In the genomic region with DNA sequence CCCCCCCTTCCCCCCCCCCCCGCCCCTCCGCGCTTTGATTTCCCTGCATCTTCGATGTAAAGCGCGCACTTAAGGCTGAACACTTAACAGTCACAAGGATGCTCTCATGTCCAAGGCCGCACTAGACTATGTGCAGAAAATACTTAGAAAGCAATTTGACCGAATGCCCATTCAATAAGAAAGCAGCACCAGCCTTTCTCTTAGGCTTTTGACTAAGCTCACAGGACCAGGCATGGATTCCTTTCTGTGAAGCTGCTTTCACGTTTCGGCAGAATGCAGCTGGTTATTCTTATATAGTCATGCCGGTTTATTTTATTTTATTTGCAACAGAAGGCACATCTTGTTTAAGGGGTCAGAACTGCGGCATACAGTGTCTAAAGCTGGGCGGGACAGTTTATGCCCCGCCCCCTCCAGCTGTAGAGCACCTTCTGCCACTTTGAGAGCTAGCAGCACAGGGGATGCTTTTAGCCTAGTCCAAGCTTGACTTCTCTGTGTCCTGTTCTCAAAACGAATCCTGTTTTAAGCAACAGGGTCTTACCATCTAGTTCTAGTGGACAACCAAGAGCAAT, we compare ENCODE assay signal across 10 mouse cellular contexts. TPM values are rescaled to one million over a fixed set of nuclear protein-coding genes. Genes with fewer than 3 reads are reported as not detected.
DNase-seq lines count a peak whose midpoint lies in the region; ATAC-seq lines count a peak whose summit lies in the region.
"Had no signal": no experiment of that assay in that cellular context is flagged by ENCODE, and none has a peak within 500 bp of the region (broad histone marks: within the 10 kb centered on the region; RNA-seq: fewer than 3 reads in every experiment).

No protein-coding gene starts in this region.

- no peaks in the 10 kb centered on the region for H3K36me3 ChIP-seq in heart, embryonic 12.5 days
- no peaks in the 10 kb centered on the region for H3K36me3 ChIP-seq in hindbrain, embryonic 14.5 days (replicated peaks; ENCODE audit: control insufficient read depth, insufficient read depth)
- H3K36me3 ChIP-seq in midbrain, embryonic 15.5 days (replicated peaks), result no peaks in the 10 kb centered on the region

- 22% methylated on average over 15 of the region's 15 CpGs for WGBS in heart, embryonic 12.5 days
- 18% methylated on average over 15 of the region's 15 CpGs for WGBS in hindbrain, embryonic 14.5 days
- 17% methylated on average over 15 of the region's 15 CpGs for WGBS in midbrain, embryonic 15.5 days

- H3K4me1 ChIP-seq in heart, embryonic 12.5 days (replicated peaks), result peaks cover 8% of the 10 kb centered on the region
- no peaks in the 10 kb centered on the region; the same call in 1 of the 2 replicates for H3K4me1 ChIP-seq in hindbrain, embryonic 14.5 days (replicated peaks; ENCODE audit: control insufficient read depth, insufficient read depth, low read length)
- peaks cover 7% of the 10 kb centered on the region for H3K4me1 ChIP-seq in midbrain, embryonic 15.5 days

- DNase-seq in heart, adult 9 months (ENCODE audit: low spot score in 2 of 2), result no peak
- peak; percentile 29 for DNase-seq in hindbrain, embryonic 14.5 days (ENCODE audit: low spot score)
- no peak for DNase-seq in layer of hippocampus, adult 8-10 months (ENCODE audit: low spot score in 2 of 2)
- no peak for DNase-seq in thymus, postnatal 25 days
- DNase-seq in left cerebral cortex, postnatal 10 days (ENCODE audit: extremely low spot score in 1 of 2, low spot score in 2 of 2), result no peak

- peak overlapping the region; percentile 29 for H3K4me3 ChIP-seq in heart, embryonic 12.5 days
- peak overlapping the region; percentile 16 for H3K4me3 ChIP-seq in hindbrain, embryonic 14.5 days (replicated peaks; ENCODE audit: low read length)
- H3K4me3 ChIP-seq in midbrain, embryonic 15.5 days, result peak overlapping the region; percentile 33
- H3K4me3 ChIP-seq: myocyte had no signal

- no peaks in the 10 kb centered on the region for H3K9me3 ChIP-seq in heart, embryonic 12.5 days (replicated peaks)
- no peaks in the 10 kb centered on the region for H3K9me3 ChIP-seq in hindbrain, embryonic 14.5 days (ENCODE audit: control insufficient read depth, low read length)
- H3K9me3 ChIP-seq in midbrain, embryonic 15.5 days, result no peaks in the 10 kb centered on the region

- no peak overlapping the region for H3K27ac ChIP-seq in heart, embryonic 12.5 days (ENCODE audit: poor library complexity, severe bottlenecking)
- no peak overlapping the region for H3K27ac ChIP-seq in hindbrain, embryonic 14.5 days
- peak overlapping the region; percentile 20; the same call in 1 of the 2 replicates for H3K27ac ChIP-seq in midbrain, embryonic 15.5 days

- H3K9ac ChIP-seq in heart, embryonic 12.5 days, result no peak overlapping the region
- peak overlapping the region; percentile 44 for H3K9ac ChIP-seq in hindbrain, embryonic 14.5 days
- H3K9ac ChIP-seq in midbrain, embryonic 15.5 days, result peak overlapping the region; percentile 31; the same call in 1 of the 2 replicates

- peak overlapping the region; percentile 67 for H3K4me2 ChIP-seq in heart, embryonic 12.5 days
- peak overlapping the region; percentile 55 for H3K4me2 ChIP-seq in hindbrain, embryonic 14.5 days (replicated peaks)
- peak overlapping the region; percentile 56 for H3K4me2 ChIP-seq in midbrain, embryonic 15.5 days

- intact Hi-C loops in left cerebral cortex, postnatal 10 days (cut with DNase I), result loop anchor here (5.0 to 10.0 kb wide), 3 partner anchors 184 to 294 kb away; no protein-coding TSS in a partner anchor

- no peaks in the 10 kb centered on the region for H3K27me3 ChIP-seq in heart, embryonic 12.5 days (replicated peaks)
- H3K27me3 ChIP-seq in hindbrain, embryonic 14.5 days (ENCODE audit: control insufficient read depth, insufficient read depth, low read length), result no peaks in the 10 kb centered on the region
- H3K27me3 ChIP-seq in midbrain, embryonic 15.5 days (replicated peaks), result no peaks in the 10 kb centered on the region

- ATAC-seq in heart, embryonic 12.5 days (ENCODE audit: insufficient number of reproducible peaks, low FRiP score), result no peak
- peak; percentile 52 for ATAC-seq in common myeloid progenitor, adult 5-6 weeks (replicated peaks; ENCODE audit: low read depth, poor library complexity, severe bottlenecking)
- ATAC-seq in hindbrain, embryonic 14.5 days (ENCODE audit: low FRiP score), result 0 out of 2 replicates have a peak, but pooled peaks have one; percentile 43
- ATAC-seq in midbrain, embryonic 15.5 days (replicated peaks), result peak; percentile 64
- ATAC-seq: inflammation-experienced regulatory T-cells, adult 6 months had no signal

RNA-seq across cellular contexts. Expression of gene Lgr5, which starts 30.8 kb away (rescaled TPM):
- 0.59 and 0.65 TPM in 2 replicates for polyA plus RNA-seq in heart, embryonic 12.5 days (2016; fragmentation: Nextera tagmentation; extraction: Ambion mirVana)
- 0.05 and 0.78 TPM in 2 replicates for total RNA-seq in common myeloid progenitor, adult 5-6 weeks (2017)
- polyA plus RNA-seq in hindbrain, embryonic 14.5 days (2014; fragmentation: Nextera tagmentation; extraction: Ambion mirVana), result 2.5 and 2.7 TPM in 2 replicates
- 1.6 and 2.0 TPM in 2 replicates for polyA plus RNA-seq in midbrain, embryonic 15.5 days (2015; fragmentation: Nextera tagmentation; extraction: Ambion mirVana)
- total RNA-seq in layer of hippocampus, adult 8-10 months (2022), result 1 to 10 TPM; 1.9 to 2.3 (median 1.9) TPM
- 1 to 10 TPM; 2.0 to 2.5 TPM for total RNA-seq in left cerebral cortex, postnatal 10 days (2021)

RNA-seq across cellular contexts. Expression of gene A930009A15Rik, which starts 48.6 kb away (rescaled TPM):
- polyA plus RNA-seq in heart, embryonic 12.5 days (2016; fragmentation: Nextera tagmentation; extraction: Ambion mirVana), result not detected in 2 replicates
- not detected in 2 replicates for total RNA-seq in common myeloid progenitor, adult 5-6 weeks (2017)
- 0.39 and 0.42 TPM in 2 replicates for polyA plus RNA-seq in hindbrain, embryonic 14.5 days (2014; fragmentation: Nextera tagmentation; extraction: Ambion mirVana)
- 0.64 and 0.67 TPM in 2 replicates for polyA plus RNA-seq in midbrain, embryonic 15.5 days (2015; fragmentation: Nextera tagmentation; extraction: Ambion mirVana)
- total RNA-seq in layer of hippocampus, adult 8-10 months (2022), result 1 to 10 TPM in 1 of 4 experiments, under 1 TPM in 2, not detected in 1; 0.38 to 1.3 (median 0.45) TPM
- under 1 TPM; 0.34 to 0.61 TPM for total RNA-seq in left cerebral cortex, postnatal 10 days (2021)
- polyA plus RNA-seq: inflammation-experienced regulatory T-cells, adult 6 months; myocyte had no signal
